Mouse (Mus musculus) heart, postnatal 10 days (tissue): ENCODE results near the gene Slc17a2. TPM values are rescaled to one million over a fixed set of nuclear protein-coding genes. Genes with fewer than 3 reads are reported as not detected.
A peak's percentile ranks its signal among the peaks of the same experiment; 100 is the strongest.

Experiments
- DNase-seq, 2 experiments: peaks; one replicate each; pipeline ENCODE4 v3.0.0; 2021
- intact Hi-C: fragments of 180-260 bp; cut with DNase I; formaldehyde crosslinking; loops from one replicate; pipeline ENCODE4 v1.15.1; 2025
- total RNA-seq, 2 experiments: library from RNA; stranded (reverse); gene quantifications; 2 replicates each; pipeline ENCODE4 v1.2.3; 2021

The Slc17a2 gene
- total RNA-seq, 2 experiments from 2014 or later = not detected

- intact Hi-C loops = no loop called here
- no peak for DNase-seq
Observed at GRCm38 (mm10) chr13:23778339-23778738, 28.5 kb upstream of the Slc17a2 start.

GRCm38 (mm10) chr13:23779025-23779424 lies 27.8 kb upstream of the Slc17a2 start:
- intact Hi-C loops = no loop called here

GRCm38 (mm10) chr13:23792520-23792919 lies 14.3 kb upstream of the Slc17a2 start:
- intact Hi-C loops = loop anchor here (1.0 to 5.0 kb wide), 3 partner anchors 93 to 504 kb away; no protein-coding TSS in a partner anchor
- DNase-seq = peak; percentile 38 to 67

More at GRCm38 (mm10) chr13:23779025-23779424, 27.8 kb upstream of the Slc17a2 start:
- DNase-seq = no peak

- DNase-seq = no peak
- intact Hi-C loops = no loop called here
Observed at GRCm38 (mm10) chr13:23799405-23799804, 7.4 kb upstream of the Slc17a2 start.

- no peak for DNase-seq
- intact Hi-C loops = no loop called here
Observed at GRCm38 (mm10) chr13:23804532-23804931, 2.3 kb upstream of the Slc17a2 start.

- intact Hi-C loops = no loop called here
- DNase-seq = no peak
Observed at GRCm38 (mm10) chr13:23816148-23816547, 9.4 kb downstream of the Slc17a2 start.

GRCm38 (mm10) chr13:23820179-23820940 lies 13.6 kb downstream of the Slc17a2 start:
- intact Hi-C loops = no loop called here
- DNase-seq = peak in 1 of 2 experiments; percentile 3

- no peak for DNase-seq
- intact Hi-C loops = no loop called here
Observed at GRCm38 (mm10) chr13:23822213-23822612, 15.4 kb downstream of the Slc17a2 start.

GRCm38 (mm10) chr13:23826606-23827005 lies 19.8 kb downstream of the Slc17a2 start:
- no peak for DNase-seq
- intact Hi-C loops = no loop called here

GRCm38 (mm10) chr13:23833053-23833452 lies 26.3 kb downstream of the Slc17a2 start:
- peak; percentile 24 to 49 for DNase-seq
- intact Hi-C loops = loop anchor here (2.0 to 10.0 kb wide), 2 partner anchors 118 to 452 kb away; partner anchors contain the start of gene Carmil1

- DNase-seq = no peak
- intact Hi-C loops = loop anchor here (1.0 to 10.0 kb wide), 2 partner anchors 50 to 450 kb away; partner anchors contain the start of gene Carmil1
Observed at GRCm38 (mm10) chr13:23834836-23835235, 28.0 kb downstream of the Slc17a2 start.

GRCm38 (mm10) chr13:23836630-23837029 lies 29.8 kb downstream of the Slc17a2 start:
- intact Hi-C loops = loop anchor here (10.0 kb wide), 1 partner anchor 448 kb away; the partner anchor contains the start of gene Carmil1
- no peak for DNase-seq

GRCm38 (mm10) chr13:23839308-23839707 lies 32.5 kb downstream of the Slc17a2 start, which contains the start of gene Slc17a3:
Gene Slc17a3, plus strand, starts transcription at chr13:23839434.
- no peak for DNase-seq
- intact Hi-C loops = loop anchor here (10.0 kb wide), 1 partner anchor 445 kb away; the partner anchor contains the start of gene Carmil1

- DNase-seq = no peak
- intact Hi-C loops = no loop called here
Observed at GRCm38 (mm10) chr13:23845851-23846250, 39.1 kb downstream of the Slc17a2 start.

GRCm38 (mm10) chr13:23849299-23849698 lies 42.5 kb downstream of the Slc17a2 start:
- intact Hi-C loops = no loop called here
- no peak for DNase-seq

GRCm38 (mm10) chr13:23856401-23856800 lies 49.6 kb downstream of the Slc17a2 start:
- intact Hi-C loops = no loop called here
- DNase-seq = no peak

- no peak for DNase-seq
- intact Hi-C loops = no loop called here
Observed at GRCm38 (mm10) chr13:23861815-23862214, 55.0 kb downstream of the Slc17a2 start.

- peak; percentile 20 to 26 for DNase-seq
- intact Hi-C loops = no loop called here
Observed at GRCm38 (mm10) chr13:23864711-23865110, 57.9 kb downstream of the Slc17a2 start.

GRCm38 (mm10) chr13:23866086-23866710 lies 59.4 kb downstream of the Slc17a2 start:
- intact Hi-C loops = no loop called here
- peak; percentile 8 to 17 for DNase-seq

- intact Hi-C loops = no loop called here
- DNase-seq = no peak
Observed at GRCm38 (mm10) chr13:23867000-23867399, 60.2 kb downstream of the Slc17a2 start.

GRCm38 (mm10) chr13:23867405-23867804 lies 60.6 kb downstream of the Slc17a2 start, which contains the start of gene Slc17a1:
Gene Slc17a1, plus strand, starts transcription at chr13:23867750.
- DNase-seq = no peak
- intact Hi-C loops = no loop called here
